ENCODE assay signal across 8 mouse cellular contexts in genomic region chr5:88764987-88765481, GRCm38 (mm10). TPM values are rescaled to one million over a fixed set of nuclear protein-coding genes. Genes with fewer than 3 reads are reported as not detected.
DNase-seq lines count a peak whose midpoint lies in the region; ATAC-seq and TF ChIP-seq lines count a peak whose summit lies in the region.

TSS of gene Dck (plus strand) at chr5:88764996.

- H3K36me3 ChIP-seq in embryonic facial prominence, embryonic 11.5 days (replicated peaks; ENCODE audit: control insufficient read depth, insufficient read depth, low read depth, low read length) = no peaks in the 10 kb centered on the region
- H3K36me3 ChIP-seq in heart, adult 2 months (ENCODE audit: control insufficient read depth, insufficient read depth, low read length) = 0 out of 2 replicates have a peak, but pooled peaks cover 2% of the 10 kb centered on the region
- no peaks in the 10 kb centered on the region for H3K36me3 ChIP-seq in kidney, adult 2 months (ENCODE audit: control insufficient read depth, insufficient read depth, low read length)
- H3K36me3 ChIP-seq in limb, embryonic 13.5 days = peaks cover 13% of the 10 kb centered on the region
- 0 out of 2 replicates have a peak, but pooled peaks cover 4% of the 10 kb centered on the region for H3K36me3 ChIP-seq in midbrain, embryonic 15.5 days (replicated peaks)

- peak within 1 kb of the TSS; percentile 69 for H3K4me3 ChIP-seq in embryonic facial prominence, embryonic 11.5 days (ENCODE audit: low read depth, low read length)
- peak within 1 kb of the TSS; percentile 66 for H3K4me3 ChIP-seq in heart, adult 2 months
- H3K4me3 ChIP-seq in kidney, adult 2 months (ENCODE audit: insufficient read depth, low read depth, low read length) = peak within 1 kb of the TSS; percentile 95
- H3K4me3 ChIP-seq in limb, embryonic 13.5 days = peak within 1 kb of the TSS; percentile 77
- H3K4me3 ChIP-seq in midbrain, embryonic 15.5 days = peak within 1 kb of the TSS; percentile 79

- no peaks in the 10 kb centered on the region for H3K79me2 ChIP-seq in heart, adult 2 months (replicated peaks; ENCODE audit: control insufficient read depth, insufficient read depth, low read length)

- peak within 1 kb of the TSS; percentile 85 for H3K9ac ChIP-seq in embryonic facial prominence, embryonic 11.5 days (replicated peaks; ENCODE audit: low read length)
- peak within 1 kb of the TSS; percentile 80 for H3K9ac ChIP-seq in heart, adult 2 months (ENCODE audit: low read depth, low read length)
- H3K9ac ChIP-seq in limb, embryonic 13.5 days = peak within 1 kb of the TSS; percentile 75
- H3K9ac ChIP-seq in midbrain, embryonic 15.5 days = peak within 1 kb of the TSS; percentile 81

- ATAC-seq in embryonic facial prominence, embryonic 11.5 days (replicated peaks; ENCODE audit: insufficient number of reproducible peaks, low FRiP score, low TSS enrichment, low read depth) = peak; percentile 100
- peak; percentile 99 for ATAC-seq in limb, embryonic 13.5 days (ENCODE audit: low FRiP score, low read depth)
- ATAC-seq in midbrain, embryonic 15.5 days (replicated peaks) = peak; percentile 99

- no peak for TF ChIP-seq CTCF in heart, adult 2 months (IDR thresholded peaks at IDR 0.05)
- no peak for TF ChIP-seq CTCF in kidney, adult 2 months (conservative IDR thresholded peaks at IDR 0.05; ENCODE audit: insufficient read depth, insufficient read length, low read depth, low read length)

- H3K27ac ChIP-seq in embryonic facial prominence, embryonic 11.5 days (replicated peaks; ENCODE audit: low read depth, low read length) = peak within 1 kb of the TSS; percentile 89
- H3K27ac ChIP-seq in heart, adult 2 months = peak within 1 kb of the TSS; percentile 49
- peak within 1 kb of the TSS; percentile 54 for H3K27ac ChIP-seq in kidney, adult 2 months (ENCODE audit: insufficient read depth, low read depth, low read length)
- peak within 1 kb of the TSS; percentile 88 for H3K27ac ChIP-seq in limb, embryonic 13.5 days
- H3K27ac ChIP-seq in midbrain, embryonic 15.5 days = peak within 1 kb of the TSS; percentile 89

- peak; percentile 98 for DNase-seq in gastrocnemius, adult 18-20 months (ENCODE audit: low spot score)
- DNase-seq in gastrocnemius, postnatal 10 days = no peak
- peak; percentile 99 for DNase-seq in embryonic facial prominence, embryonic 11.5 days (ENCODE audit: low spot score)
- DNase-seq in heart, adult 2 months = peak; percentile 96 to 100
- peak; percentile 99 for DNase-seq in kidney, adult 2 months
- peak; percentile 98 to 99 for DNase-seq in spleen, adult 18-20 months

- no peaks in the 10 kb centered on the region for H3K9me3 ChIP-seq in embryonic facial prominence, embryonic 11.5 days (replicated peaks; ENCODE audit: control insufficient read depth, low read length)
- no peaks in the 10 kb centered on the region for H3K9me3 ChIP-seq in limb, embryonic 13.5 days
- no peaks in the 10 kb centered on the region for H3K9me3 ChIP-seq in midbrain, embryonic 15.5 days

- H3K4me2 ChIP-seq in embryonic facial prominence, embryonic 11.5 days (ENCODE audit: low read depth, low read length) = peak within 1 kb of the TSS; percentile 32
- H3K4me2 ChIP-seq in limb, embryonic 13.5 days (replicated peaks) = peak within 1 kb of the TSS; percentile 65
- H3K4me2 ChIP-seq in midbrain, embryonic 15.5 days = peak within 1 kb of the TSS; percentile 50

- 0% methylated on average over 48 of the region's 51 CpGs for WGBS in embryonic facial prominence, embryonic 11.5 days
- under 1% methylated on average over 51 of the region's 51 CpGs for WGBS in heart, adult 2 months
- WGBS in kidney, adult 2 months = under 1% methylated on average over 51 of the region's 51 CpGs
- under 1% methylated on average over 50 of the region's 51 CpGs for WGBS in limb, embryonic 13.5 days
- whole genome bisulfite sequencing in midbrain, embryonic 15.5 days = under 1% methylated on average over 51 of the region's 51 CpGs

- no peak for TF ChIP-seq EP300 in heart, adult 2 months (IDR thresholded peaks at IDR 0.05; ENCODE audit: insufficient read depth, low read depth, low read length)

- TF ChIP-seq POLR2A in heart, adult 2 months (IDR thresholded peaks at IDR 0.05; ENCODE audit: insufficient read depth, low read depth, low read length) = no peak; the same call in 1 of the 2 replicates
- peak; percentile 21 for TF ChIP-seq POLR2A in kidney, adult 2 months (IDR thresholded peaks at IDR 0.05; ENCODE audit: low read depth, low read length)

- H3K27me3 ChIP-seq in embryonic facial prominence, embryonic 11.5 days (ENCODE audit: control insufficient read depth, insufficient read depth, low read length) = no peaks in the 10 kb centered on the region
- no peaks in the 10 kb centered on the region for H3K27me3 ChIP-seq in heart, adult 2 months (ENCODE audit: control insufficient read depth, insufficient read depth, low read length)
- H3K27me3 ChIP-seq in kidney, adult 2 months (replicated peaks; ENCODE audit: control insufficient read depth, insufficient read depth, low read length) = no peaks in the 10 kb centered on the region
- no peaks in the 10 kb centered on the region for H3K27me3 ChIP-seq in limb, embryonic 13.5 days
- H3K27me3 ChIP-seq in midbrain, embryonic 15.5 days (replicated peaks) = no peaks in the 10 kb centered on the region

- intact Hi-C loops in heart, adult 2 months (cut with DNase I) = loop anchor here (1.0 to 5.0 kb wide), 3 partner anchors 45 to 198 kb away; partner anchors contain the start of genes Grsf1, Mob1b and Rufy3

- no peaks in the 10 kb centered on the region; the same call in 1 of the 2 replicates for H3K4me1 ChIP-seq in embryonic facial prominence, embryonic 11.5 days (ENCODE audit: control insufficient read depth, insufficient read depth, low read length)
- no peaks in the 10 kb centered on the region; the same call in 1 of the 2 replicates for H3K4me1 ChIP-seq in heart, adult 2 months (ENCODE audit: control insufficient read depth, insufficient read depth, low read length)
- H3K4me1 ChIP-seq in kidney, adult 2 months (ENCODE audit: control insufficient read depth, insufficient read depth, low read length) = peaks cover 4% of the 10 kb centered on the region; the same call in 1 of the 2 replicates
- peaks cover 19% of the 10 kb centered on the region for H3K4me1 ChIP-seq in limb, embryonic 13.5 days
- H3K4me1 ChIP-seq in midbrain, embryonic 15.5 days = peaks cover 28% of the 10 kb centered on the region

RNA-seq across cellular contexts. Expression of gene Dck, which starts in this region (rescaled TPM):
- 1 to 10 TPM; 1.3 TPM for total RNA-seq in gastrocnemius, adult 18-20 months (2021)
- 1 to 10 TPM; 4.5 to 5.9 TPM for total RNA-seq in gastrocnemius, postnatal 10 days (2021)
- 99.9 and 110 TPM in 2 replicates for polyA plus RNA-seq in embryonic facial prominence, embryonic 11.5 days (2014; fragmentation: Nextera tagmentation; extraction: Ambion mirVana)
- 1 to 10 TPM; 2.3 to 2.5 TPM for total RNA-seq in heart, adult 2 months (2021)
- 1.6 and 3.0 TPM in 2 replicates for polyA plus RNA-seq in heart, adult 2 months (2012; rRNA removed)
- 1.4 and 2.0 TPM in 2 replicates for polyA plus RNA-seq in kidney, adult 2 months (2012; rRNA removed)
- 46.5 TPM in 2 replicates for polyA plus RNA-seq in limb, embryonic 13.5 days (2015; fragmentation: Nextera tagmentation; extraction: Ambion mirVana)
- 50.5 and 50.9 TPM in 2 replicates for polyA plus RNA-seq in midbrain, embryonic 15.5 days (2015; fragmentation: Nextera tagmentation; extraction: Ambion mirVana)

Comparison
In these comparisons a context has a peak if more than half of its experiments do, and no peak if none do; other contexts are left out.
1. RNA of gene Dck (polyA plus RNA-seq): 99.9 to 110 TPM in embryonic facial prominence, embryonic 11.5 days, 50.5 to 50.9 TPM in midbrain, embryonic 15.5 days and 46.5 TPM in limb, embryonic 13.5 days; 1.4 to 2.0 TPM in kidney, adult 2 months and 1.6 to 3.0 TPM in heart, adult 2 months; every median in the first group is over 10 times any median in the second.
2. Peak in every context shown above with its lines, with median percentiles within 50 percentile points of each other: ATAC-seq, H3K27ac ChIP-seq, H3K4me2 ChIP-seq, H3K4me3 ChIP-seq and H3K9ac ChIP-seq.